Mouse (Mus musculus): ENCODE results near the gene Kctd3. TPM values are rescaled to one million over a fixed set of nuclear protein-coding genes. Genes with fewer than 3 reads are reported as not detected.

The Kctd3 gene
- polyA plus RNA-seq, 1 experiment, result 60.9 TPM

DNA sequence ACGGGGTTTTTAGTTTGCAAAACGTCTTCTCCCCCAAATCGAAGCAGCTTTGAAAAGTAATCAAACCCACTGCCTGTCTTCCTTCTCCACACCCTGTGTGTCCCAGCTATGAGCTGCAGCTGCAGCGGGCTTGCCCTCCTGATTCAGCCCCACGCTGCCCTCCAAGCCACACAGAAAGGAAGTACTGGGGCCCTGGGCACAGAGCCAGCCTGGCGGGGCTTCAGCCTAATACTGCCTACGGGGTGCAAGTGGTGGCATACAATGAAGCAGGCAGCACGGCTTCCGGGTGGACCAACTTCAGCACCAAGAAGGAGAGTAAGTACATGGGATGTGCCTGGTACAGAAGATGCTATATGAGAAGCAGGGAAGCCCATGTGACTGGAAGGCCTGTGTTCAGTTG lies 59.4 kb downstream of the Kctd3 start:
- Histone ChIP-seq H3K4me1 (ENCODE audit: control insufficient read depth, insufficient read depth, low read length) (no peaks in the 10 kb centered on the region), H3K4me3 (ENCODE audit: low read depth, low read length) (no peak overlapping the region), H3K9me3 (replicated peaks; ENCODE audit: control insufficient read depth, insufficient read depth, low read length, poor library complexity, severe bottlenecking) (no peaks in the 10 kb centered on the region), H3K27me3 (ENCODE audit: control insufficient read depth, insufficient read depth, low read length, poor library complexity, severe bottlenecking) (no peaks in the 10 kb centered on the region), H3K36me3 (ENCODE audit: control insufficient read depth, insufficient read depth, low read length, poor library complexity, severe bottlenecking) (no peaks in the 10 kb centered on the region), H3K9ac (ENCODE audit: low read depth, poor library complexity, severe bottlenecking) (no peak overlapping the region), H3K27ac (ENCODE audit: insufficient read depth, low read length) (no peak overlapping the region)
- TF ChIP-seq EP300 (IDR thresholded peaks at IDR 0.05; ENCODE audit: insufficient read depth, low read depth, low read length), result no peak
- TF ChIP-seq CTCF (IDR thresholded peaks at IDR 0.05; ENCODE audit: low read depth, low read length), result no peak

DNA sequence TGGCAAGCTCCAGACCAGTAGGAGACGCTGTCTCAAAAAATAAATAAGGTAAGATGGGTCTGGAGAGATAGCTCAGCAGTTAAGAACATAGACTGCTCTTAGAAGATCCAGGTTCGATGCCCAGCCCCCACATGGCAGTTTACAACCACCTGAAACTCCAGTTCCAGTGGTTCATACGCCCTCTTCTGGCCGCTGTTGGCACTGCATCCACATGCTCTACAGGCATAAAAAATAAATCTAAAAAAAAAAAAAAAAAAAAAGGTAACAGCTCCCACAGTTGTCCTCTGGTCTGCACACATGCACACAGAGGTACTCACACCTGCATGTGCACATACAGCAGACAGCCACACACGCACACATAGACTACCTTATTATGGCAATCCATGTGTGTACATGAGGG lies 59.8 kb downstream of the Kctd3 start:
- TF ChIP-seq EP300 (IDR thresholded peaks at IDR 0.05; ENCODE audit: insufficient read depth, low read depth, low read length) (no peak), CTCF (IDR thresholded peaks at IDR 0.05; ENCODE audit: low read depth, low read length) (peak; percentile 53), POLR2A (IDR thresholded peaks at IDR 0.05; ENCODE audit: insufficient read depth, low read length) (no peak)
- H3K27ac ChIP-seq (ENCODE audit: insufficient read depth, low read length), result no peak overlapping the region

DNA sequence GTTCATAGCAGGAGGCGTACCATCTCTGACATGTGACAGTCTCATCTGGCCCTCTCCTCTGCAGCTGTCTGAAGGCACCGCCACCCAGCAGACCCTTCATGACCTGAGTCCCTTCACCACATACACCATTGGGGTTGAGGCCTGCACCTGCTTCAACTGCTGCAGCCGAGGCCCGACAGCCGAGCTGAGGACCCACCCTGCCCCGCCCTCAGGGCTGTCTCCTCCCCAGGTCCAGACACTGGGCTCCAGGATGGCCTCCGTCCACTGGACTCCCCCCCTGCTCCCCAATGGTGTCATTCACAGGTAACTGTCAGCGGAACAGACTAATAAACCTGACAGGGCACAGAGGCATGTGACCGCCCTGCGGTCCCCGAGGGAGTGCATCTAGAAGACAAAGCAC lies 60.8 kb downstream of the Kctd3 start:
- Histone ChIP-seq H3K27me3 (ENCODE audit: control insufficient read depth, insufficient read depth, low read length, poor library complexity, severe bottlenecking) (no peaks in the 10 kb centered on the region), H3K9ac (ENCODE audit: low read depth, poor library complexity, severe bottlenecking) (no peak overlapping the region), H3K4me3 (ENCODE audit: low read depth, low read length) (no peak overlapping the region), H3K9me3 (replicated peaks; ENCODE audit: control insufficient read depth, insufficient read depth, low read length, poor library complexity, severe bottlenecking) (no peaks in the 10 kb centered on the region), H3K36me3 (ENCODE audit: control insufficient read depth, insufficient read depth, low read length, poor library complexity, severe bottlenecking) (no peaks in the 10 kb centered on the region), H3K4me1 (ENCODE audit: control insufficient read depth, insufficient read depth, low read length) (no peaks in the 10 kb centered on the region), H3K27ac (ENCODE audit: insufficient read depth, low read length) (no peak overlapping the region)
- TF ChIP-seq POLR2A (IDR thresholded peaks at IDR 0.05; ENCODE audit: insufficient read depth, low read length), result no peak
- TF ChIP-seq CTCF (IDR thresholded peaks at IDR 0.05; ENCODE audit: low read depth, low read length), result no peak
- no peak for TF ChIP-seq EP300 (IDR thresholded peaks at IDR 0.05; ENCODE audit: insufficient read depth, low read depth, low read length)

More for the DNA sequence above, 59.8 kb downstream of the Kctd3 start:
- no peaks in the 10 kb centered on the region for H3K4me1 ChIP-seq (ENCODE audit: control insufficient read depth, insufficient read depth, low read length)
- H3K9me3 ChIP-seq (replicated peaks; ENCODE audit: control insufficient read depth, insufficient read depth, low read length, poor library complexity, severe bottlenecking), result no peaks in the 10 kb centered on the region
- no peaks in the 10 kb centered on the region for H3K36me3 ChIP-seq (ENCODE audit: control insufficient read depth, insufficient read depth, low read length, poor library complexity, severe bottlenecking)
- H3K4me3 ChIP-seq (ENCODE audit: low read depth, low read length), result no peak overlapping the region
- no peaks in the 10 kb centered on the region for H3K27me3 ChIP-seq (ENCODE audit: control insufficient read depth, insufficient read depth, low read length, poor library complexity, severe bottlenecking)
- H3K9ac ChIP-seq (ENCODE audit: low read depth, poor library complexity, severe bottlenecking), result no peak overlapping the region

DNA sequence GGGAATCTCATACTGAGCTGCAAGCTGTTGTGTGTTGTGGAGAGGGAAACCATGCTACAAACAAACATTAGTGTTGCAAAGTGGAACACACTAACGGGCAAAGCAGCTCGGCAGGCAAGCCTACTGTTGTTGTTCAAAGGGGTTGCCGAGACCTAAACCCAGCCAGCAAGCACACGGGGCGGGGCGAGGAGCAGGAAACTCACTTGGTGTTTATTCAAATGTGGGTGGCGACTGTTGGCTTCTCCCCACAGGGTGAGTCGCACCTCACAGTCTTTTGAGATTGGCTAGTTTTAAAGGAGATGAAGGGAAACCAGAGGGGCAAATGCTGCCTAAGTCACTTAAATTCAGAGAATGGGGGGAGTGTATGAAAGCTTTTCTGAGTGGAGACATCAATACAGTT lies 62.3 kb downstream of the Kctd3 start:
- H3K4me1 ChIP-seq (ENCODE audit: control insufficient read depth, insufficient read depth, low read length), result no peaks in the 10 kb centered on the region
- H3K27ac ChIP-seq (ENCODE audit: insufficient read depth, low read length), result no peak overlapping the region
- no peak overlapping the region for H3K9ac ChIP-seq (ENCODE audit: low read depth, poor library complexity, severe bottlenecking)
- no peak for TF ChIP-seq EP300 (IDR thresholded peaks at IDR 0.05; ENCODE audit: insufficient read depth, low read depth, low read length)
- TF ChIP-seq CTCF (IDR thresholded peaks at IDR 0.05; ENCODE audit: low read depth, low read length), result no peak
- no peak for TF ChIP-seq POLR2A (IDR thresholded peaks at IDR 0.05; ENCODE audit: insufficient read depth, low read length)
- H3K9me3 ChIP-seq (replicated peaks; ENCODE audit: control insufficient read depth, insufficient read depth, low read length, poor library complexity, severe bottlenecking), result no peaks in the 10 kb centered on the region
- no peaks in the 10 kb centered on the region for H3K27me3 ChIP-seq (ENCODE audit: control insufficient read depth, insufficient read depth, low read length, poor library complexity, severe bottlenecking)
- no peak overlapping the region for H3K4me3 ChIP-seq (ENCODE audit: low read depth, low read length)
- H3K36me3 ChIP-seq (ENCODE audit: control insufficient read depth, insufficient read depth, low read length, poor library complexity, severe bottlenecking), result no peaks in the 10 kb centered on the region

DNA sequence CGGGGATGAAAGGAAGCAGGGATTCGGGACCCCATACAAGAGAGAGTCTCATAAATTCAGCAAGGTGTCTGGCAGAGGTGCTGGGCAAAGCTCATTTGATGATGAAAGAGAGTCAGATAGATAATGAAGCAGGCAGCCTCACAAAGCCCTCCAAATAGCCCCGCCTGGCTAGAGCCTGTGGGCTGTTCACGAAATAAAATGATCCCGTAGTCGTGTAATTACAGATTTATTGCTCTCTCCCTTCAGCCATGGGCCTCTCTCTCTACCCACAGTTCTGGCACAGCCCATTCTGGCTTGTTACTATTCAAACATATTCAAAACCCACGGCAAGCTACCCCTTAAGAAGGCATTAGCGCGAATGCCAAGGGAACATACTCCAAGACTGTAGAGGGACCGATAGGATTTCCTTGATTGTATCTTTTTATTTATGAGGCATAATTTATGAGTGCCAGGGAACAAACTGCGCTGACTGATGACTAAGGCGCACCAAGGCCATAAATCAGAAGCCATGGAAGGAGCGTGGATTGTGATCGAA lies 70.3 kb downstream of the Kctd3 start:
- H3K4me3 ChIP-seq (ENCODE audit: low read depth, low read length), result no peak overlapping the region
- TF ChIP-seq EP300 (IDR thresholded peaks at IDR 0.05; ENCODE audit: insufficient read depth, low read depth, low read length), result no peak
- TF ChIP-seq CTCF (IDR thresholded peaks at IDR 0.05; ENCODE audit: low read depth, low read length), result no peak
- no peak for TF ChIP-seq POLR2A (IDR thresholded peaks at IDR 0.05; ENCODE audit: insufficient read depth, low read length)
- H3K9me3 ChIP-seq (replicated peaks; ENCODE audit: control insufficient read depth, insufficient read depth, low read length, poor library complexity, severe bottlenecking), result no peaks in the 10 kb centered on the region
- no peaks in the 10 kb centered on the region for H3K36me3 ChIP-seq (ENCODE audit: control insufficient read depth, insufficient read depth, low read length, poor library complexity, severe bottlenecking)
- no peak overlapping the region for H3K27ac ChIP-seq (ENCODE audit: insufficient read depth, low read length)
- no peaks in the 10 kb centered on the region for H3K4me1 ChIP-seq (ENCODE audit: control insufficient read depth, insufficient read depth, low read length)
- H3K9ac ChIP-seq (ENCODE audit: low read depth, poor library complexity, severe bottlenecking), result no peak overlapping the region
- H3K27me3 ChIP-seq (ENCODE audit: control insufficient read depth, insufficient read depth, low read length, poor library complexity, severe bottlenecking), result no peaks in the 10 kb centered on the region
